Mouse (Mus musculus) adipose tissue, adult 10 weeks (tissue): ENCODE data around the gene D17H6S53E. TPM values are rescaled to one million over a fixed set of nuclear protein-coding genes. Genes with fewer than 3 reads are reported as not detected.

ENCODE experiments used
- polyA plus RNA-seq: library from polyadenylated mRNA; stranded (reverse); fragments of 350-450 nt; fragmentation: Illumina TruSeq; extraction: RNeasy Lipid Tissue Mini Kit (QIAGEN cat#74804); gene quantifications from one replicate; pipeline ENCODE4 v1.2.3, GENCODE M21; 2014; ENCODE audit warnings: low read depth, low replicate concordance

Gene D17H6S53E
- polyA plus RNA-seq, 1 experiment from 2014 or later: 15.2 TPM

Other genes starting within 250 kb of the D17H6S53E start
- 14.4 TPM for gene Zbtb12, start 246.9 kb upstream of the D17H6S53E start, polyA plus RNA-seq
- gene Gm20547, start 244.3 kb upstream of the D17H6S53E start, polyA plus RNA-seq: not detected
- 104 TPM for gene C2, start 228.1 kb upstream of the D17H6S53E start, polyA plus RNA-seq
- gene Ehmt2, start 227.9 kb upstream of the D17H6S53E start, polyA plus RNA-seq: 113 TPM
- 39.3 TPM for gene Slc44a4, start 211.9 kb upstream of the D17H6S53E start, polyA plus RNA-seq
- gene Neu1, start 195.1 kb upstream of the D17H6S53E start, polyA plus RNA-seq: 81.9 TPM
- 47.9 TPM for gene Hspa1b, start 167.1 kb upstream of the D17H6S53E start, polyA plus RNA-seq
- gene Gm20481, start 156.5 kb upstream of the D17H6S53E start, polyA plus RNA-seq: not detected
- gene Hspa1a, start 154.2 kb upstream of the D17H6S53E start, polyA plus RNA-seq: 24.3 TPM
- gene Hspa1l, start 153.7 kb upstream of the D17H6S53E start, polyA plus RNA-seq: 12.0 TPM
- gene Lsm2, start 144.5 kb upstream of the D17H6S53E start, polyA plus RNA-seq: 23.4 TPM
- gene Vars, start 125.4 kb upstream of the D17H6S53E start, polyA plus RNA-seq: 62.8 TPM
- 0.96 TPM for gene Vwa7, start 109.8 kb upstream of the D17H6S53E start, polyA plus RNA-seq
- gene Sapcd1, start 98.4 kb upstream of the D17H6S53E start, polyA plus RNA-seq: 2.9 TPM
- 4.2 TPM for gene Msh5, start 79.6 kb upstream of the D17H6S53E start, polyA plus RNA-seq
- gene Clic1, start 76.4 kb upstream of the D17H6S53E start, polyA plus RNA-seq: 127 TPM
- 43.7 TPM for gene Ddah2, start 67.3 kb upstream of the D17H6S53E start, polyA plus RNA-seq
- 2.2 TPM for gene Ly6g6c, start 61.0 kb upstream of the D17H6S53E start, polyA plus RNA-seq
- gene Mpig6b, start 60.2 kb upstream of the D17H6S53E start, polyA plus RNA-seq: 2.4 TPM
- 8.2 TPM for gene Ly6g6e, start 49.5 kb upstream of the D17H6S53E start, polyA plus RNA-seq
- 14.6 TPM for gene Ly6g6d, start 48.3 kb upstream of the D17H6S53E start, polyA plus RNA-seq
- gene Ly6g6f, start 40.8 kb upstream of the D17H6S53E start, polyA plus RNA-seq: not detected
- gene Abhd16a, start 37.1 kb upstream of the D17H6S53E start, polyA plus RNA-seq: 106 TPM
- gene Ly6g5c, start 18.1 kb upstream of the D17H6S53E start, polyA plus RNA-seq: 1,353 TPM
- gene Ly6g5b, start 10.9 kb upstream of the D17H6S53E start, polyA plus RNA-seq: 1,252 TPM
- gene Gpank1, start 4.9 kb upstream of the D17H6S53E start, polyA plus RNA-seq: 14.5 TPM
- 234 TPM for gene Csnk2b, start 4.3 kb upstream of the D17H6S53E start, polyA plus RNA-seq
- not detected for gene Apom, start 5.7 kb downstream of the D17H6S53E start, polyA plus RNA-seq
- gene Bag6, start 8.8 kb downstream of the D17H6S53E start, polyA plus RNA-seq: 130 TPM
- 229 TPM for gene Prrc2a, start 38.5 kb downstream of the D17H6S53E start, polyA plus RNA-seq
- 21.1 TPM for gene Aif1, start 49.7 kb downstream of the D17H6S53E start, polyA plus RNA-seq
- gene Lst1, start 62.1 kb downstream of the D17H6S53E start, polyA plus RNA-seq: 11.5 TPM
- 1.9 TPM for gene Ltb, start 68.1 kb downstream of the D17H6S53E start, polyA plus RNA-seq
- gene Tnf, start 75.6 kb downstream of the D17H6S53E start, polyA plus RNA-seq: 0.61 TPM
- not detected for gene Lta, start 79.0 kb downstream of the D17H6S53E start, polyA plus RNA-seq
- 1.2 TPM for gene Gm16181, start 94.5 kb downstream of the D17H6S53E start, polyA plus RNA-seq
- gene Atp6v1g2, start 107.3 kb downstream of the D17H6S53E start, polyA plus RNA-seq: 22.6 TPM
- 16.9 TPM for gene Nfkbil1, start 109.4 kb downstream of the D17H6S53E start, polyA plus RNA-seq
- gene Ddx39b, start 115.4 kb downstream of the D17H6S53E start, polyA plus RNA-seq: 177 TPM
- gene H2-D1, start 136.4 kb downstream of the D17H6S53E start, polyA plus RNA-seq: 739 TPM
- gene H2-Q1, start 194.0 kb downstream of the D17H6S53E start, polyA plus RNA-seq: not detected
- gene H2-Q2, start 215.9 kb downstream of the D17H6S53E start, polyA plus RNA-seq: 3.6 TPM